Mouse (Mus musculus): Measurements from ENCODE around the gene Gm20683. TPM values are rescaled to one million over a fixed set of nuclear protein-coding genes. Genes with fewer than 3 reads are reported as not detected.

Gm20683 gene
- polyA plus RNA-seq, 1 experiment from 2014 or later, result 2.7 TPM

GRCm38 (mm10) chr17:25796951-25797369 lies 44.6 kb downstream of the Gm20683 start, which contains the start of gene Metrn:
Metrn (minus strand) TSS chr17:25797136.
- Histone ChIP-seq H3K27me3 (ENCODE audit: insufficient read depth, low read length) (no peaks in the 10 kb centered on the region), H3K9me3 (replicated peaks; ENCODE audit: low read length) (no peaks in the 10 kb centered on the region), H3K4me3 (replicated peaks; ENCODE audit: low read depth, low read length) (peak within 1 kb of the TSS; percentile 78), H3K4me2 (ENCODE audit: low read length) (peak within 1 kb of the TSS; percentile 87), H3K9ac (ENCODE audit: low read depth, low read length) (peak within 1 kb of the TSS; percentile 73), H3K36me3 (ENCODE audit: insufficient read depth, low read length) (no peaks in the 10 kb centered on the region), H3K4me1 (replicated peaks; ENCODE audit: insufficient read depth, low read length) (peaks cover 26% of the 10 kb centered on the region), H3K27ac (no peak within 1 kb of the TSS; the same call in 1 of the 2 replicates)
- no peak for TF ChIP-seq CTCF (IDR thresholded peaks at IDR 0.05; ENCODE audit: low read depth)
- 1% methylated on average over 35 of the region's 35 CpGs for WGBS
- DNase-seq (ENCODE audit: low spot score) (peak; percentile 94), ATAC-seq (replicated peaks; ENCODE audit: low FRiP score, low read depth) (peak; percentile 65)

GRCm38 (mm10) chr17:25796211-25796771 lies 45.3 kb downstream of the Gm20683 start:
- Histone ChIP-seq H3K4me3 (replicated peaks; ENCODE audit: low read depth, low read length) (peak overlapping the region; percentile 78), H3K27ac (no peak overlapping the region; the same call in 1 of the 2 replicates), H3K36me3 (ENCODE audit: insufficient read depth, low read length) (no peaks in the 10 kb centered on the region), H3K4me1 (replicated peaks; ENCODE audit: insufficient read depth, low read length) (peaks cover 30% of the 10 kb centered on the region), H3K9me3 (replicated peaks; ENCODE audit: low read length) (no peaks in the 10 kb centered on the region), H3K4me2 (ENCODE audit: low read length) (peak overlapping the region; percentile 87), H3K27me3 (ENCODE audit: insufficient read depth, low read length) (no peaks in the 10 kb centered on the region), H3K9ac (ENCODE audit: low read depth, low read length) (peak overlapping the region; percentile 73)
- 1% methylated on average over 37 of the region's 37 CpGs for WGBS
- TF ChIP-seq CTCF (IDR thresholded peaks at IDR 0.05; ENCODE audit: low read depth), result no peak
- DNase-seq (ENCODE audit: low spot score) (no peak), ATAC-seq (replicated peaks; ENCODE audit: low FRiP score, low read depth) (peak; percentile 14; the same call in 1 of the 2 replicates)

- no peak for TF ChIP-seq CTCF (IDR thresholded peaks at IDR 0.05; ENCODE audit: low read depth)
- ATAC-seq (replicated peaks; ENCODE audit: low FRiP score, low read depth) (no peak), DNase-seq (ENCODE audit: low spot score) (peak; percentile 27)
- Histone ChIP-seq H3K36me3 (ENCODE audit: insufficient read depth, low read length) (no peaks in the 10 kb centered on the region), H3K9me3 (replicated peaks; ENCODE audit: low read length) (no peaks in the 10 kb centered on the region), H3K4me1 (replicated peaks; ENCODE audit: insufficient read depth, low read length) (peaks cover 36% of the 10 kb centered on the region), H3K4me2 (ENCODE audit: low read length) (peak within 1 kb of the TSS; percentile 87), H3K27ac (no peak within 1 kb of the TSS; the same call in 1 of the 2 replicates), H3K9ac (ENCODE audit: low read depth, low read length) (peak within 1 kb of the TSS; percentile 73), H3K27me3 (ENCODE audit: insufficient read depth, low read length) (no peaks in the 10 kb centered on the region), H3K4me3 (replicated peaks; ENCODE audit: low read depth, low read length) (peak within 1 kb of the TSS; percentile 78)
- 15% methylated on average over 6 of the region's 6 CpGs for WGBS
These were observed 45.9 kb downstream of the Gm20683 start, which contains the start of gene AC134908.4 for GRCm38 (mm10) chr17:25795609-25796092. AC134908.4 (minus strand) TSS chr17:25795659.

- no peaks in the 10 kb centered on the region for H3K9me3 ChIP-seq (replicated peaks; ENCODE audit: low read length)
- peak overlapping the region; percentile 87 for H3K4me2 ChIP-seq (ENCODE audit: low read length)
- no peak overlapping the region for H3K9ac ChIP-seq (ENCODE audit: low read depth, low read length)
- no peaks in the 10 kb centered on the region for H3K36me3 ChIP-seq (ENCODE audit: insufficient read depth, low read length)
- H3K4me3 ChIP-seq (replicated peaks; ENCODE audit: low read depth, low read length), result no peak overlapping the region
- 85% methylated on average over 17 of the region's 17 CpGs for WGBS
- no peak for TF ChIP-seq CTCF (IDR thresholded peaks at IDR 0.05; ENCODE audit: low read depth)
- H3K4me1 ChIP-seq (replicated peaks; ENCODE audit: insufficient read depth, low read length), result peaks cover 37% of the 10 kb centered on the region
- H3K27ac ChIP-seq, result no peak overlapping the region
- no peaks in the 10 kb centered on the region for H3K27me3 ChIP-seq (ENCODE audit: insufficient read depth, low read length)
- ATAC-seq (replicated peaks; ENCODE audit: low FRiP score, low read depth), result no peak
- no peak for DNase-seq (ENCODE audit: low spot score)
These were observed 46.6 kb downstream of the Gm20683 start for GRCm38 (mm10) chr17:25794998-25795397.

GRCm38 (mm10) chr17:25794197-25794596 lies 47.4 kb downstream of the Gm20683 start:
- no peaks in the 10 kb centered on the region for H3K36me3 ChIP-seq (ENCODE audit: insufficient read depth, low read length)
- H3K27me3 ChIP-seq (ENCODE audit: insufficient read depth, low read length), result no peaks in the 10 kb centered on the region
- 83% methylated on average over 13 of the region's 13 CpGs for WGBS
- no peak overlapping the region for H3K27ac ChIP-seq
- no peak for TF ChIP-seq CTCF (IDR thresholded peaks at IDR 0.05; ENCODE audit: low read depth)
- H3K4me3 ChIP-seq (replicated peaks; ENCODE audit: low read depth, low read length), result no peak overlapping the region
- no peaks in the 10 kb centered on the region for H3K9me3 ChIP-seq (replicated peaks; ENCODE audit: low read length)
- ATAC-seq (replicated peaks; ENCODE audit: low FRiP score, low read depth), result no peak
- H3K4me2 ChIP-seq (ENCODE audit: low read length), result no peak overlapping the region
- no peak for DNase-seq (ENCODE audit: low spot score)
- H3K4me1 ChIP-seq (replicated peaks; ENCODE audit: insufficient read depth, low read length), result peaks cover 37% of the 10 kb centered on the region
- no peak overlapping the region for H3K9ac ChIP-seq (ENCODE audit: low read depth, low read length)

GRCm38 (mm10) chr17:25792615-25793014 lies 48.9 kb downstream of the Gm20683 start, which contains the start of gene Fam173a:
Fam173a (minus strand) TSS chr17:25792901.
- TF ChIP-seq CTCF (IDR thresholded peaks at IDR 0.05; ENCODE audit: low read depth), result no peak
- Histone ChIP-seq H3K36me3 (ENCODE audit: insufficient read depth, low read length) (no peaks in the 10 kb centered on the region), H3K4me3 (replicated peaks; ENCODE audit: low read depth, low read length) (peak within 1 kb of the TSS; percentile 53), H3K27me3 (ENCODE audit: insufficient read depth, low read length) (no peaks in the 10 kb centered on the region), H3K9me3 (replicated peaks; ENCODE audit: low read length) (no peaks in the 10 kb centered on the region), H3K4me1 (replicated peaks; ENCODE audit: insufficient read depth, low read length) (peaks cover 37% of the 10 kb centered on the region), H3K4me2 (ENCODE audit: low read length) (peak within 1 kb of the TSS; percentile 86), H3K9ac (ENCODE audit: low read depth, low read length) (peak within 1 kb of the TSS; percentile 73), H3K27ac (peak within 1 kb of the TSS; percentile 93)
- peak; percentile 55; the same call in 1 of the 2 replicates for ATAC-seq (replicated peaks; ENCODE audit: low FRiP score, low read depth)
- peak; percentile 94 for DNase-seq (ENCODE audit: low spot score)
- WGBS, result 1% methylated on average over 14 of the region's 14 CpGs

Data from kidney, postnatal 0 days (tissue).